Mouse (Mus musculus): ENCODE results near the gene Tm4sf20.

GRCm38 (mm10) chr1:82808564-82808963 is 40.3 kb upstream of the Tm4sf20 start:
- no peak for TF ChIP-seq POLR2A (IDR thresholded peaks at IDR 0.05; ENCODE audit: low read depth, low read length)
- TF ChIP-seq CTCF (conservative IDR thresholded peaks at IDR 0.05; ENCODE audit: insufficient read depth, insufficient read length, low read depth, low read length), result no peak
